Mouse (Mus musculus): ENCODE data around the gene B3galt5.
A peak's percentile ranks its signal among the peaks of the same experiment; 100 is the strongest.

B3galt5 gene

DNA sequence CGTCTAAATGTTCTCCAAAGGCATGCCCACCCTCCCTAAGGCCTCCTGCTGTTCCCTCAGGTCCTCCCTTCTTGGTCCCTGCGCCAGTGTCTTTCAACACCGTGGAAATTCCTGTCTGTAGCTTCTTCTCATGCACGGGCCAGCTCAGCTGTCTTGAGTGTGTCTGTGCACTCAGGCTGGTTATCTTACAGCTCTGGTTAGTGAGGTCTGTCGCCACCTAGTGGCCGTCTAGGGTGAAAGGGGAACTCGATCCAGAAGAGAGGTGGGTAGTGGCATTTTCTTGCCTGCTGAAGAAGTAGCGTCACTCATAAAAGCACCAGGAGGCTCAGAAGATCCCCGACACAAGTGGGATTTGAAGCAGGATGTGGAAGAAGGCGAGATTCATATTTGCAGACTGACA is 109.5 kb downstream of the B3galt5 start:
- DNase-seq (ENCODE audit: low spot score): peak; percentile 76

DNA sequence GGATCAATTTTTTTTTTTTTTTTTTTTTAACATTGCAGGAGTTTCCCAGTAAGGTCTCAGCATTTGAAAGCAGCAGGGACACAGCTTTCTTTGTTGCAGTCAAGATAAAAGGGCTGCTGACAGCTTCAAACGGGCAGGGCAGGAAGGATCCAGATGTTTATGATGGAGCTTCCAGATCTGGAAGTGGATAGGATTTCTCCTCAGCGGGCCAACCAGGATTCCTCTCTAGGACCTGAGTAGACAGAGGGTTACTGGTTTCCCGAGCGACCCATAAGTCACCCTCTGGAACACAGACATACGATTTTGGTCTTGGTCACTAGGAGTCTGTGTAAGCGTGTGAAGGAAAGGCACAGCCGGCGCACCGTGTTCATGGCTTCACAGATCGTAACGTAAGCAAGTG is 112.5 kb downstream of the B3galt5 start:
- no peak for DNase-seq (ENCODE audit: low spot score)

DNA sequence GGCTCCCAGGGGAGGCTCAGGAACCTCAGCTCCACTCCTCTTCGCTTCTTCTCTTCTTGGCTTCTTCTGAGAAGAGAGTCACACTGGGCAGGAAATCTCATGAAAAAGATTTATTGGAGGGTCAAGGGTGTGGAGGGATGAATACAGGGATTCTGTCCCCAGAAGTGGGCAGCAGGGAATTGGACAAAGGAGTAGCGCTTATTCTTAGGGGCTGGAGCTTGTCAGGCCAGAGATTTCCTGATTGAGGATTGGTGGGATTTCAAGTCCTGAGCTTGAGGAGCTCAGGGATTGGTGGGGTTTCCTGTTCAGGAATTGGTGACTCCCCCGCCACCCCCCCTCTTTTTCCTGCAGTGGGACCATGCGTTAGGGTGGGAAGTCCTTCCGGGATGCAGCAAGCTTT is 113.2 kb downstream of the B3galt5 start:
- no peak for DNase-seq (ENCODE audit: low spot score)

DNA sequence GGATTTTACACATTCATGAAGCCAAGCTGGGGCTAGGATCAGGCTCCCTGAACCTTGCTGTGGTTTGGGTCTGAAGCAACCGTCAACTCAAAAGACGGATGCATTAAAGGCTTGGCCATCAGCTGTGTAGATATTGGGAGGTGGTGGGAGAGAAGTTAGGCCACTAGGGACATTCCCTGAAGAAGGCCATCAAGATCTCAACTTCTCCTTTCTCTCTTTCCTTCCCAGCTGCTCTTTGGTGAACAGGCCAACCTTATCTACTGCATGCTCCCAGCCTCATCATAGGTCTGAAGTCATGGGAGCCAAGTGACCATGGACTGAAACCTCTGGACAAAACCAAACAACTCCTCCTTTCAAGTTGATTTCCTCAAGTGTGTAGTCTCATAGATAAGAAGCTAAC is 115.9 kb downstream of the B3galt5 start:
- DNase-seq (ENCODE audit: low spot score): no peak

DNA sequence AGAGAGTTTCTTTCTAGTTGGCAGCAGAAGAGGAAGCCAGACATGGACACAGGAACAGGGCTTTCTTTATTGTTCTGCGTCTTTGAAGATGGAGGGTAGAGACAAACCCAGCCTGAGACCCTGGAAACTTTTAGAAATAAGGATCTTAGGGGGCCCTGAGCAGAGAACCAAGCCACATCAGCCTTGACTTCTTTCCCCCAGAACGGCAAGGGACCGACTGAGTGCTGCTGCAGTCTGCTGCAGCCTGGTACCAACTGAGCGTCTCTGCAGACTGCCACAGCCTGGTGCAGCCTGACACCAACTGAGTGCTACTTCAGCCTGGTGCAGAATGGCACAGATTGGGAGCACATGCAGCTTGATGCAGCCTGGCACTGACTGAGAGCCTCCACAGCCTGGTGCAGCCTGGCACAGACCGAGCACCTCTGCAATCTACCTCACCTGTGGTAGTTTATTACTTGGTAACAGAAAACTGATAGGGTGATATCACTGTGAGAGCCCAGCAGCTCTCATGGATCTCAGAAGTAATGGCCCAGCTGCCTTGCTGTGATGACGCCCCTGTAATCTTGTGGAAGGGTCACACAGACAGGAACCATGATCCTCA is 117.8 kb downstream of the B3galt5 start:
- no peak for DNase-seq (ENCODE audit: low spot score)

DNA sequence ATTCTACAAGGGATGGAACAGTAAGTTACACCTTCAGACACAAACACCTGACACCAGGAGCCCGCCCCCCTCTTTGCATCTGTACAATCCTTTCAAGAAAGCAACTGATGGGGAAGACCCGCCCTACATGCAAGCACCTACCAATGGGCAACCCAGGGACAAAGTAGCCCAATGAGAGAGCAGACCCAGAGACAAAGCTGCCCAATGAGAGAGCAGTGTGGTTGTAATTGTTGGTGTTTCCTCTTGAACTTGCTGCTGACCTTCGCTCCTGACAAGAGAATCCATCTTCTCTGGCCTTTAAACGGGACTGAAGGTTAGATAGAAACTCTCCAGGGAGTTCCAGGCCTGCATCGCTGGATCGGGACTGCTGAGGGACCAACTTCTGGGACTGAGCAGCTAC is 118.4 kb downstream of the B3galt5 start:
- no peak for DNase-seq (ENCODE audit: low spot score)

DNA sequence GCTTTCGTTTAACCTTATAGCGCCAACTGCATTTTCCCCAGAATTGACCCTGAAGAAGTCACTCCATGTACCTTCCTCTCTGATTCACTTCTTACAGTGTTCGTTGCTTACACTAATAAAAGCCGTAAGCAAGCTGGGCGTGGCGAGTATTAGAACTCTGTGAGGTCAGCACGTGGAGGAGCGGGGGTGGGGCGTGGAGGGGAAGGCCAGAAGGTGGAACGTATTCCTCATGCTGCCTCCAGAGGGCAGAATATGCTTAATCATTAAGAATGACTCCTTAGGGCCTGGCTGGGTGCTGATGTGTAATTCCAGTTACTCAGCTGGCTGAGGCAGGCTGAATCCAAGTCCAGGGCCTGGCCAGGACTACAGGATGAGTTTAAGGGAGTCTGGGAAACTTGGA is 122.3 kb downstream of the B3galt5 start:
- peak; percentile 65 for DNase-seq (ENCODE audit: low spot score)

DNA sequence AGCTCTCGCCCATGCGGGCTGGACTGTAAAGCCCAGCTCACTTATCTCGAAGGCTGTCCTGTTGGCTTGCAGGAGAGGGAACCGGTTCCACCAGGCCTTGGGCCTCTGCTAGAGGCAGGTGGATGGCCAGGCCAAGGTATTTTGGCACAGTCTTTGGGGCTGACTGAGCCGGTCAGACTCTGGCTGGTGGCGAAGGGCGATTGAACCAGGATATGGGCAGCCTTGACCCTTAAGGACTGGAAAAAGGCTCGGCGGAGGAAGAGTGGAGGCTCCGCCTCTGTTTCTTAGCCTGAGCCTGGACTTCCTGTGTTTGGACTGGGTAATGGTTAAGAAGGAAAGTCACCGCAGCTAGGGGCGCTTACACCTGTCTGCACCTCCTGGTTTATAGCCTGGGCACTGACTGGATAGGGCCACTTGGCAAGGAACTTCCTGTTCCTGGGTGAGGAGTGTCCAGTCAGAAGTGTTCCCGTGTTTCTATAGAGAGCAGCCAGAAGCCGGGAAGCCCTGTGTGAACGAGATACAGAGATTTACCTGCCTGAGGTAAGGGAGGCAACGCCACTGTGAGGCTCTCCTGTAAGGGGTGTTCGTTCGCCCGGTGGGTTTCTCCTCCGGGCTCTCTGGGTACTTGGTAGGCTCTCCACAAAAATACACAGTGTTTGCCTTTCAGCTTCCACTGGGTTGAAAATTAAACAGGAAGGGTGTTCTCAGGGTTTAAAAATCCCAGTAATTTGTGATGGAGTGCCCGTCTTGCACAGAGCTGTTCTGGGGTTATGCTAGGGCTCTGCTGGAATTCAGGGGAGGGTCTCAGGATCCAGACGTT is 125.9 kb downstream of the B3galt5 start:
- peak; percentile 14 for DNase-seq (ENCODE audit: low spot score)

DNA sequence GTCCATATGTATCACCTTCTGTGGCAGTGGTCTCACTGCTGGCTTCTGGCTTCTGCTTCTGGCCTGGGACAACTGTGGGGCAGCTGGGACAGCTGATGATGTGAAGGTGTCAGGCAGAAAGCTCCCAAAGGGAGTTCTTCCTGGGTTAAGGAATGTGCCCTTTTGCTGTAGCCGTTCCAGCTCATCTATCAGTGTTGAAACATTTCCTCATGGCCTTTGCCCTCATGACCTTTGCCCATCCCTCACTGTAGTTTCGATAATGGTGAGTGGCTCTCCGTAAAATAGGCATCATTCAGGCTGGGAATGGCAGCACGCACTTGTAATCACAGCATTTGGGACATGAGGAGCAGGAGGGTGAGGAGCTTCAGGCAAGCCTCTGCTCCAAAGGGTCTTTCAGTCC is 127.3 kb downstream of the B3galt5 start:
- DNase-seq (ENCODE audit: low spot score): no peak

DNA sequence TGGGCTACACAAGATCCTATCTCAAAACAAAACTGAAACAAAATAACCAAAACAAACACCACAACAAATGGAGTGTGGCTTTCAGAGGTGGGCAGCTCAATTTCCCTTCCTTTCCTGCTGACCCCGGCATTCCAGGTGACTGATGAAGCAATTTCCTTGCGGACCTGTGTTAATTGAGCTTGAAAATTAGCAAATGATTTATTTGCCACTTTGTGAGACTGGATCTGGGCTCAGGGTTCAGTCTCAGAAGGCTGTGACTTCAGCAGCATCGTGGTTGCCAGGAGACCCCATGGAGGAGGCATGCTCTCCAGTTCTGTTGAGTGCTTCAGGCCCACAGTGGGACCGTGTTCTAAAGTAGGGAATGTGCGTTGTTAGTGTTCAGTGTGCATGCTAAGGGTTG is 127.7 kb downstream of the B3galt5 start:
- DNase-seq (ENCODE audit: low spot score): no peak

DNA sequence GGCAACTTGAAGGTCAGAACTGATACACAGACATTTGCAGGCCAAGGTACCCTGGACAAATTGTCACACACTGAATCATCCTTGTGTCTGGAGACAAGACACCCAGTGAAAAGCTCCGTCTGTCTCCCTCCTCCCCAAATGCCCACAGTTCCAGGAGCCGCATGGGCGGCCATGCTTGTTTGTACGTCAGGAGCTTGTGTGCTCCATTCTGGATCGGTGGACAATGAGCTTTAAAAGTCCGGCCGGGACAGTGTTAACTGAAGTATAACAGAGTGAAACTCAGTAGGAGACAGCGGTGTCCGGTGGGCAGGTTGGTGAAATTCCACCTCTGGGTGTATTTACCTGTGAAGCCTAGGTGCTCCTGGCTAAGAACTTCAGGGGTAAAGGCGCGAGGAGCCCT is 129.3 kb downstream of the B3galt5 start:
- no peak for DNase-seq (ENCODE audit: low spot score)

All from ovary, postnatal 36 days (tissue).